Mouse (Mus musculus) MEL (cell line): ENCODE measurements around the gene Sned1. TPM values are rescaled to one million over a fixed set of nuclear protein-coding genes. Genes with fewer than 3 reads are reported as not detected.

Source experiments
- DNase-seq: peaks from one replicate; pipeline ENCODE4 v3.0.0; 2011; ENCODE audit warnings: low read depth, low spot score
- H3K27ac ChIP-seq: 2 replicates; pipeline ENCODE4 v1.5.1; 2012; ENCODE audit warnings: low read depth, mild to moderate bottlenecking, control low read depth, low read length, moderate library complexity; ENCODE audit not compliant: control insufficient read depth
- H3K27me3 ChIP-seq, 2 experiments: fragments of 150-350 bp in 1 of 2; sonication (generic) in 1 of 2; 2 replicates each; pipeline ENCODE4 v1.6.1; 2012; ENCODE audit warnings: low read length in 2 of 2, mild to moderate bottlenecking in 2 of 2, improper control_type of control experiment in 1 of 2, moderate library complexity in 1 of 2; ENCODE audit not compliant: insufficient read depth in 2 of 2, control insufficient read depth in 1 of 2
- H3K36me3 ChIP-seq, 2 experiments: 2 replicates each; pipeline ENCODE4 v1.6.1; 2012 to 2014; ENCODE audit warnings: low read length in 2 of 2, improper control_type of control experiment in 1 of 2, inconsistent platforms in 1 of 2, mild to moderate bottlenecking in 1 of 2; ENCODE audit not compliant: insufficient read depth in 2 of 2, control insufficient read depth in 1 of 2
- H3K4me1 ChIP-seq, 2 experiments: fragments of 150-350 bp in 1 of 2; sonication (generic) in 1 of 2; 2 replicates each; pipeline ENCODE4 v1.6.1; 2012; ENCODE audit warnings: low read length in 2 of 2, improper control_type of control experiment in 1 of 2, mild to moderate bottlenecking in 1 of 2; ENCODE audit not compliant: insufficient read depth in 2 of 2, control insufficient read depth in 1 of 2
- H3K4me3 ChIP-seq, 2 experiments: fragments of 150-350 bp in 1 of 2; sonication (generic) in 1 of 2; 2 replicates each; pipeline ENCODE4 v1.5.1; 2012; ENCODE audit warnings: low read depth in 2 of 2, low read length in 2 of 2, mild to moderate bottlenecking in 2 of 2, moderate library complexity in 2 of 2, control low read depth in 1 of 2, improper control_type of control experiment in 1 of 2; ENCODE audit not compliant: control insufficient read depth in 1 of 2, insufficient read depth in 1 of 2
- H3K79me2 ChIP-seq: 2 replicates; pipeline ENCODE4 v1.6.1; 2012; ENCODE audit warnings: mild to moderate bottlenecking, low read length, moderate library complexity; ENCODE audit not compliant: control insufficient read depth, poor library complexity, insufficient read depth
- H3K9ac ChIP-seq: 2 replicates; pipeline ENCODE4 v1.6.1; 2012; ENCODE audit warnings: low read depth, mild to moderate bottlenecking, control low read depth, low read length, moderate library complexity; ENCODE audit not compliant: control insufficient read depth, poor library complexity, severe bottlenecking
- H3K9me3 ChIP-seq: fragments of 150-350 bp; sonication (generic); replicated peaks from 2 replicates; pipeline ENCODE4 v1.6.1; 2012; ENCODE audit warnings: mild to moderate bottlenecking, low read length, improper control_type of control experiment, moderate library complexity; ENCODE audit not compliant: insufficient read depth
- CHD1 ChIP-seq: IDR thresholded peaks from 2 replicates; pipeline ENCODE4 v1.6.1; 2012; ENCODE audit warnings: low read depth, mild to moderate bottlenecking, inconsistent platforms, low read length, improper control_type of control experiment
- CTCF ChIP-seq, 3 experiments: IDR thresholded peaks in 2 of 3; conservative IDR thresholded peaks in 1 of 3; 2 replicates each; pipeline ENCODE4 v1.5.1; 2011 to 2012; ENCODE audit warnings: low read length in 3 of 3, low read depth in 2 of 3, mild to moderate bottlenecking in 2 of 3, improper control_type of control experiment in 1 of 3, inconsistent platforms in 1 of 3, mixed read lengths in 1 of 3, moderate library complexity in 1 of 3; ENCODE audit not compliant: control insufficient read depth in 1 of 3, insufficient read depth in 1 of 3, poor library complexity in 1 of 3, severe bottlenecking in 1 of 3
- E2F4 ChIP-seq: IDR thresholded peaks from 2 replicates; pipeline ENCODE4 v1.6.1; 2011; ENCODE audit warnings: low read depth, low read length, improper control_type of control experiment, borderline replicate concordance
- GABPA ChIP-seq: IDR thresholded peaks from 2 replicates; pipeline ENCODE4 v1.6.1; 2012; ENCODE audit warnings: low read depth, mild to moderate bottlenecking, inconsistent platforms, low read length, improper control_type of control experiment, moderate library complexity
- HCFC1 ChIP-seq: IDR thresholded peaks from 2 replicates; pipeline ENCODE4 v1.6.1; 2012; ENCODE audit warnings: low read depth, mild to moderate bottlenecking, inconsistent platforms, low read length, improper control_type of control experiment, moderate library complexity
- KAT2A ChIP-seq: conservative IDR thresholded peaks from 2 replicates; pipeline ENCODE4 v1.6.1; 2012; ENCODE audit warnings: low read depth, low read length, improper control_type of control experiment, inconsistent platforms
- MAX ChIP-seq: IDR thresholded peaks from 2 replicates; pipeline ENCODE4 v1.6.1; 2011; ENCODE audit warnings: low read length, improper control_type of control experiment
- MAZ ChIP-seq: IDR thresholded peaks from 2 replicates; pipeline ENCODE4 v1.6.1; 2012; ENCODE audit warnings: low read depth, mild to moderate bottlenecking, inconsistent platforms, low read length, improper control_type of control experiment
- NELFE ChIP-seq: IDR thresholded peaks from 2 replicates; pipeline ENCODE4 v1.6.1; 2011; ENCODE audit warnings: low read depth, low read length, improper control_type of control experiment
- NRF1 ChIP-seq: IDR thresholded peaks from 2 replicates; pipeline ENCODE4 v1.6.1; 2014; ENCODE audit warnings: low read depth, mild to moderate bottlenecking, inconsistent platforms, low read length, improper control_type of control experiment, moderate library complexity; ENCODE audit not compliant: poor library complexity, insufficient read depth, severe bottlenecking
- RAD21 ChIP-seq: IDR thresholded peaks from 2 replicates; pipeline ENCODE4 v1.6.1; 2011; ENCODE audit warnings: mild to moderate bottlenecking, low read depth, low read length, improper control_type of control experiment
- RCOR1 ChIP-seq: IDR thresholded peaks from 2 replicates; pipeline ENCODE4 v1.6.1; 2012; ENCODE audit warnings: low read depth, mild to moderate bottlenecking, inconsistent platforms, low read length, improper control_type of control experiment
- SMC3 ChIP-seq: IDR thresholded peaks from 2 replicates; pipeline ENCODE4 v1.6.1; 2011; ENCODE audit warnings: low read depth, low read length, improper control_type of control experiment
- UBTF ChIP-seq: IDR thresholded peaks from 2 replicates; pipeline ENCODE4 v1.6.1; 2012; ENCODE audit warnings: low read depth, mild to moderate bottlenecking, inconsistent platforms, low read length, improper control_type of control experiment, moderate library complexity, borderline replicate concordance; ENCODE audit not compliant: insufficient read depth
- USF1 ChIP-seq: IDR thresholded peaks from 2 replicates; pipeline ENCODE4 v1.6.1; 2014; ENCODE audit warnings: low read depth, mild to moderate bottlenecking, inconsistent platforms, low read length, improper control_type of control experiment, moderate library complexity
- USF2 ChIP-seq, 2 experiments: IDR thresholded peaks; 2 replicates each; pipeline ENCODE4 v1.6.1; 2011 to 2012; ENCODE audit warnings: improper control_type of control experiment in 2 of 2, low read length in 2 of 2, borderline replicate concordance in 1 of 2, inconsistent platforms in 1 of 2, low read depth in 1 of 2, mild to moderate bottlenecking in 1 of 2; ENCODE audit not compliant: insufficient read depth in 1 of 2
- polyA plus RNA-seq, 2 experiments: library from polyadenylated mRNA; stranded (reverse) in 1 of 2; unstranded in 1 of 2; fragments of >175 nt in 1 of 2; fragments of >200 nt in 1 of 2; gene quantifications; 2 replicates each; pipeline versions ENCODE4 v1.2.1 to v1.2.4; 2012; ENCODE audit warnings: low replicate concordance in 2 of 2, low read depth in 1 of 2; ENCODE audit not compliant: insufficient read length in 2 of 2, insufficient read depth in 1 of 2, missing spikeins in 1 of 2
- total RNA-seq: library from RNA; depleted of rRNA; stranded (reverse); fragments of 300-350 nt; gene quantifications from 2 replicates; pipeline ENCODE4 v1.2.3, GENCODE M21; 2012

The Sned1 gene
- total and polyA plus RNA-seq, 3 experiments, result 0.12 to 0.13 TPM; not detected in 1

- Histone ChIP-seq H3K9ac (no peak overlapping the region), H3K9me3 (no peaks in the 10 kb centered on the region), H3K4me1 (no peaks in the 10 kb centered on the region), H3K36me3 (no peaks in the 10 kb centered on the region), H3K27ac (no peak overlapping the region), H3K4me3 (no peak overlapping the region)
- TF ChIP-seq RCOR1 (no peak), MAX (no peak), HCFC1 (no peak), GABPA (no peak), NRF1 (no peak), KAT2A (no peak), USF1 (no peak), CHD1 (no peak), UBTF (no peak), USF2 (IDR thresholded peaks at IDR 0.05; ENCODE audit: borderline replicate concordance in 1 of 2, insufficient read depth in 1 of 2, low read depth in 1 of 2, low read length in 2 of 2) (no peak), RAD21 (no peak)
- TF ChIP-seq, all 39 proteins: peak for 0
- H3K27me3 ChIP-seq, result peaks cover 0 to 1% of the 10 kb centered on the region in 2 experiments; a peak in 1 of 4 replicates
- no peaks in the 10 kb centered on the region for H3K79me2 ChIP-seq
- no peak for DNase-seq
Measured at GRCm38 (mm10) chr1:93217530-93217929, 18.1 kb upstream of the Sned1 start.

GRCm38 (mm10) chr1:93220776-93221175, 14.9 kb upstream of the Sned1 start:
- H3K9ac ChIP-seq, result no peak overlapping the region
- H3K36me3 ChIP-seq, result no peaks in the 10 kb centered on the region
- H3K4me1 ChIP-seq, result no peaks in the 10 kb centered on the region
- TF ChIP-seq NELFE (no peak), SMC3 (no peak), HCFC1 (no peak), MAX (no peak), MAZ (no peak), USF1 (no peak), USF2 (IDR thresholded peaks at IDR 0.05; ENCODE audit: borderline replicate concordance in 1 of 2, insufficient read depth in 1 of 2, low read depth in 1 of 2, low read length in 2 of 2) (no peak)
- H3K27ac ChIP-seq, result no peak overlapping the region
- no peak overlapping the region for H3K4me3 ChIP-seq
- no peaks in the 10 kb centered on the region for H3K79me2 ChIP-seq
- peaks cover 0 to 1% of the 10 kb centered on the region in 2 experiments; a peak in 1 of 4 replicates for H3K27me3 ChIP-seq
- H3K9me3 ChIP-seq, result no peaks in the 10 kb centered on the region
- no peak for DNase-seq

DNA sequence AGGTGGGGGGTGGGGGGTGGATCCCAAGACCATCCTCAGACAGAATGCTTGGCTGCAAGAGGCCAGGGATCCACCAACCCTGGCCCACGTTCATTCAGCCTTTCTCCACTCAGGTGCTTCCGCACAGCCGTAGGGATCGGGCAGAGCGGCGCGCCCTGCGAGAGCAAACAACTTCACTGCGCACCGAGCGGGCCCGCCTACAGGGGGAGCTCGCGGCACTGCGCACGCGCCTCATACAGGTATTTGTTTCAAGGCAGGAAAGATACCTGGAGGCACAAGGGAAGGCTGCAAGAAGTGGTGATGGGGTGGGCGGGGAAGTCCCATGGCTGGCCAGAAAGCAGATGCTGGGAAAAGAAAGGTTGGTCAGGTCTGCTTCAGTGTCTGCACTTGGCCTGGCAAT, 11.7 kb upstream of the Sned1 start:
- Histone ChIP-seq H3K9ac (no peak overlapping the region), H3K4me3 (no peak overlapping the region), H3K36me3 (no peaks in the 10 kb centered on the region), H3K79me2 (no peaks in the 10 kb centered on the region), H3K27me3 (peaks cover 0 to 1% of the 10 kb centered on the region in 2 experiments; a peak in 1 of 4 replicates), H3K4me1 (no peaks in the 10 kb centered on the region), H3K27ac (no peak overlapping the region), H3K9me3 (no peaks in the 10 kb centered on the region)
- no peak for DNase-seq
- TF ChIP-seq CTCF (IDR thresholded peaks at IDR 0.05 in 2 of 3, conservative IDR thresholded peaks at IDR 0.05 in 1 of 3; ENCODE audit: control insufficient read depth in 1 of 3, insufficient read depth in 1 of 3, low read depth in 2 of 3, low read length in 3 of 3, poor library complexity in 1 of 3, severe bottlenecking in 1 of 3) (peak in 1 of 3 experiments; percentile 40; a peak in 3 of 6 replicates), E2F4 (no peak)
